Mouse (Mus musculus) left cerebral cortex, adult 9 months (tissue): Measurements from ENCODE around the gene Hipk2.

Experiments
- DNase-seq, 2 experiments: peaks; one replicate each; pipeline ENCODE4 v3.0.0; 2022; ENCODE audit warnings: low spot score in 2 of 2

The Hipk2 gene

DNA sequence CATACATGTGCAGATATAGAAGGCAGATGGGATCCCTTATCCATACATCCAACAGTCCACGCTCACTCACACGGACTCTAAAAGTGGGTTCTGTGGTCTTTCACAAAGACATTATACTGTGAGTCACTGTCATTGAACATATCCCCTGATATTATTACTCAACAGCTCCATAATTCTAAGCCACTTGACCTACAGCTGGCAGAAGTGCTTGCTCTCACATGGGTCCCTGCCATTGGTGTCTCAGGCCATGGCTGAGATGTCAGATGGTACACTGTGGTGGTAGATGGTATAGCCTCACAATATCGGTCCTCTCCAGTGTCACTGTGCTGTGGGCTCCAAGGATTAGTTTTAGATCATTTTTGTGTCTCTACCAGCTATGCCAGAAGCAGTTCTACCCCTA lies 42.2 kb downstream of the Hipk2 start:
- DNase-seq = no peak

DNA sequence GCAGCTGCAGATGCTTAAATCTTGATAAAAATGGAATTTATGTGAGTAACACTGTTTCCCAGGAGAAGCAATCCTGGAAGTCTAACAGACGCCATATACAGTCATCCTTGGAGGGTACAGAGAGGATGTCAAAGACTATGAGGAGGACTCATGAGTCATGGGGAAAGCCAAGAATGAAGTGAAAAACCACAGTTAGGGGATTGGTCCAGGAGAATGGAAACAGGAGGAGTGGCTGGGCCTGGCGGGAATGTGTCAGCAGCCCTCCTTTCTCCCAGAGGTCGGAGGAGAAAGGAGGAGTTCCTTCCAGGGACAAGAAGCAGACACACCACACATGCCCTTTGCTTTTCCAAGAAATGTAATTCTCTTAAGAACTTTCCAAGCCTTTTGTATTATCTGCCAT lies 46.5 kb downstream of the Hipk2 start:
- DNase-seq = no peak

DNA sequence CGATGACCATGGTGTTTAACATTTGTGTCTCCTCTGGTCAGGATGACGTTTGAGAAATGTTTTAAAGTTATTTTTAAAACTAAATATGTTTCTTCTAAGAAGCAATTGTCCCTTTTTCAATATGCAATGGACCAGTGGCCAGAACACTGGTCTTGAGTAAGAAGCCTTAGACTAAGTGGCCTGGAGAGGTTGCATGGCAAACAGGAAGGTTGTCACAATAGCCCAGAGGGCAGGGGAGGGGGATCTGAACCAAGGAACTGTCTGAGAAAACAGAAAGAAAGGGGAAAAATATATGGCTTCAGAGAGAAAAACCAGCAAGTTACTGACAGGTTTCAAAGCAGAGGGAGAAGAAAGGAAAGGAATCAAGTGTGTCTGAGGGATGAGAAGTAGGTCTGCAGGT lies 47.8 kb downstream of the Hipk2 start:
- no peak for DNase-seq

- no peak for DNase-seq
Observed at GRCm38 (mm10) chr6:38827435-38827834, 48.5 kb downstream of the Hipk2 start.

DNA sequence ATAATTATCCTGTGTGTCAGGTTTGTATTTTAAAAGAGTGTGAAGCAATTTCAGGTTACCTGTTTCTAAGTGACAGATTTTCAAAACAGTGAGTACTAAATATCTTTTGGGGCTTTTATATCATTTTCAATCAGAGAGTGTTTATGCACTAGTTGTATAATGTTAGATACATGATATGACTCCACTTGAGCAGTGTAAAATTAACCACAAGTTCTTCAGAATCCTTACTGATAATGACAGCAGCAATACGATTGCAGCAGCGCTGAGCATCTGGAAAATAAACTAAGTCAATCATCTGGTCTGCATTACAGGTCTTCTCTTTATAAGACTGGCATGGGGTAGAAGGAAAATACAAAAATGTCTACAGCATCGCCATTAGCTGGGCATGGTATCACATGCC lies 49.1 kb downstream of the Hipk2 start:
- DNase-seq = no peak

GRCm38 (mm10) chr6:38825886-38826285 lies 50.1 kb downstream of the Hipk2 start:
- DNase-seq = no peak

- DNase-seq = no peak
Observed at GRCm38 (mm10) chr6:38823827-38824226, 52.1 kb downstream of the Hipk2 start.

- no peak for DNase-seq
Observed at GRCm38 (mm10) chr6:38823164-38823563, 52.8 kb downstream of the Hipk2 start.

- DNase-seq = no peak
Observed at GRCm38 (mm10) chr6:38821686-38822085, 54.3 kb downstream of the Hipk2 start.

- DNase-seq = no peak
Observed at GRCm38 (mm10) chr6:38820862-38821261, 55.1 kb downstream of the Hipk2 start.

DNA sequence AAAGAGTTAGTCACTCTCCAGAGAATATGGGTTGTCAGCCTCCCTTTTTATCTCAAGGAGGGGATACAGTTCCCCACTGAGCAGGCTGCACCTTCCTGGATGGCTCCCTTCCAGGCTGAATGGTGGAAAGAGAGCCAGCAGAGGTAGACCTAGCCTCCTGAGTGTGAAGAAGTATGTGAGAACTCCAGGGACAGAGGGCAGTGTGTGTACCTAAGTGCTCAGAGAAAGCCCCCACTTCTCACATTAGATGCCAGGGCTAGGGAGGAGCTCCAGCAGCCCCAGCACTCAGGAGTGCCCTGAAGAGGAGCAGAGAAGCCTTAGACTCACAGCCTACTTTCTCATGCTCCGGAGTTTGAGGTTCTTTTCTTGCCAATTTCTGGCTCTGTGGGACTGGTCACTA lies 59.7 kb downstream of the Hipk2 start:
- no peak for DNase-seq

DNA sequence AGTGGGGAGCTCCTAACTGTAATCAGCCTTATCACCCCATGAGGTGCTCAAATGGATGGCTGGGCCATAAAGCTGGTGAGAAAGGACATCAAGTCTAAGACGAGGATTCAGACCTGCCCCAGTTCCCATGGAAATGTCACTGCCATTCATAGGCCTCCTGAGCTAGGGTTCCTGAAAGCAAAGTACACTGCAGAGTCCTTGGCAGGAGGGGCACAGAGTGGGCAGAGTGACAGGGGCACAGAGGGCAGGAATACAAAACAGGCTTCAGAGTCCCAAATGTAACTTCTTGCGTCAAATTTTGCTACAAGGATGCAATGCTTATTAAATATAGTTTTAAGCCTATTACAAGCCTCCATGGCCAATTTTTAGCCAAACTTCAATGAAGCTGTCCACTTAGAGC lies 60.4 kb downstream of the Hipk2 start:
- no peak for DNase-seq

- no peak for DNase-seq
Observed at GRCm38 (mm10) chr6:38814690-38815089, 61.3 kb downstream of the Hipk2 start.

DNA sequence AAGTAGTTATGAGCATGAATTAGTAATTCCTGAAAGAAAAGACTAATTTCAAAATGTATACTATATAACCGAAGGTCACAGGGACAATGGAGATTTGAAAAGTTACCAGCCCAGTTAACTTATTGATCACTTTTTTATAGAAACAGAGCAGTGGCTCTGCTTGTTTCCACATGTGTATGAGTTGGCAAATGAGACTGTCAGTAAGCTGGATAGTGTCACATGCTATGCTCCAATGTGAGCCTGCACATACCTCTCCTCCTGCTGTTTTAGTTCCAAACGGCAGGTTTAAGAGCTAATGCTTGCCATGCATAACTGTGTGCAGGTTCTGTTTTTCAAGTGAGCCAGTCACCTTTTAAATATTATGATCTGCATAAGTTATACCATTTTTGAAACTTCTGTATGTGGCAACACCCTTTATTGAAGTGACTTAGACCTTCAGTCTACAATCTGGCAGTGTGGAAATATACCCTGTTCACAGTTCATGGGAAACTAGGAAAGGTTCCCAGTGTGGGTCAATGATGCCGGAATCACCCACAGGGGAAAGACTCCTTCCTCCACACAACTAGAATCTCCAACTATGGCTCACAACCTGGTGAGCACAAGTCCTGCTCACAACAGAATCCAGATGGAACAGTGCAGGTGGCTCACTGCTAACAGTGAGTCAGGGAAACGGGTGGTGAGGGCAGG lies 64.4 kb downstream of the Hipk2 start:
- no peak for DNase-seq

DNA sequence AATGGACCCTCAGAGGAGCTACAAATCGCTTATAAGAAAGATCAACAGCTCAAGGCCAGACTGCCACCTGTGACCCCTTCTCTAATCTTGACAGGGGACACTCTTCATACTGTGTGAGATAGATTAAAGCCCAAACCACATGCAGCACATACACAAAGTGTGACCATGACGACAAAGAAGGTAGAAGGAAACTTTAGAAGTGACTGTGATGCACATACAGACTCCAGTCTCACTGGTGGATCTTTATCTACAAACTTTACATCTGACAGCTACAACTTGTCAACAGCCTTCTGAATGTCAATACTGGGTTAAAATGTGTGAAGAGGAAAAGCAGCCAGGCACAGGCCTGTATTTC lies 65.9 kb downstream of the Hipk2 start:
- no peak for DNase-seq

GRCm38 (mm10) chr6:38809396-38810120 lies 66.4 kb downstream of the Hipk2 start:
- DNase-seq = no peak

GRCm38 (mm10) chr6:38808317-38808716 lies 67.6 kb downstream of the Hipk2 start:
- DNase-seq = no peak

DNA sequence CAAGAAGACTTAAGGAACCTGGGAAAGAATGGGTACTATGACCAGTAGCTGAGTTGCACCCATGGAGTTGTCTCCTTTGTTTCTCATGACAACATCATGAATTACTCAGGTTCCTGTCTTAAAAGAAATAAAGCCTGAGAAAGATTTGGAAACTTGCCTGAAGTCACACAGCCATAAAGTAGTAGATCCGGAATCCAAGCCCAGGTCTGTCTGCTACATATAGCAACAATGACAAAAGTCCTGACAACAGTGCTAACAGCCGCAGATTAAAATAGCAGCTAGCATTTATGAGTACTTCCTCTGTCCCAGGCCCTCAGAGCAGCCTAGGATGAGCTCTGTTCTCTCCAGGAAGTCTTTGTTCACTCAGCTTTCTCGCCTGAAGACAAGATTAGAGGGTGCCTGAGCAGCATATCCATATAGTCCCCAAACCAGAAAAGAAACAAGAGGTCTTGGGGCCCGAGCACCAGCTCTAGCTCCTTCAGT lies 69.0 kb downstream of the Hipk2 start:
- no peak for DNase-seq

- no peak for DNase-seq
Observed at GRCm38 (mm10) chr6:38805612-38806011, 70.4 kb downstream of the Hipk2 start.

DNA sequence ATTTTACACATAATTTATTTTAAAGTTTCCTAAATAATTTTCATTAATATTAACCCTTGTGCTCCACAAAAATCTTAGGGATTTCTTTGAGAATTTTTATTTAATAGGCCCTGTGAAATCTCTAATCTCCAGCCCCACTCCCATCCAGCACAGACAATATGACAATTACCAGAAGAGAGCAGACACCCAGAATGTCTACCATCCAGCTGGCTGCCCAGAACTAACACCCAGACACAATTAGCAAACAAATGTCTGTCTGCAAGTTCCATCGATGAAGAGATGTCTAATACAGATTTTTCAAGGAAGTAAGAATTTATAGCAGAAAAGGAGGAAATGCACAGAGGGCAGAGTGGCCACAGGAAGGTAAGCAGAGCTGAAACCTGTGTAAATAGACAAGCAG lies 74.7 kb downstream of the Hipk2 start:
- no peak for DNase-seq

- no peak for DNase-seq
Observed at GRCm38 (mm10) chr6:38797548-38797947, 78.4 kb downstream of the Hipk2 start.

- DNase-seq = no peak
Observed at GRCm38 (mm10) chr6:38796993-38797392, 79.0 kb downstream of the Hipk2 start.

DNA sequence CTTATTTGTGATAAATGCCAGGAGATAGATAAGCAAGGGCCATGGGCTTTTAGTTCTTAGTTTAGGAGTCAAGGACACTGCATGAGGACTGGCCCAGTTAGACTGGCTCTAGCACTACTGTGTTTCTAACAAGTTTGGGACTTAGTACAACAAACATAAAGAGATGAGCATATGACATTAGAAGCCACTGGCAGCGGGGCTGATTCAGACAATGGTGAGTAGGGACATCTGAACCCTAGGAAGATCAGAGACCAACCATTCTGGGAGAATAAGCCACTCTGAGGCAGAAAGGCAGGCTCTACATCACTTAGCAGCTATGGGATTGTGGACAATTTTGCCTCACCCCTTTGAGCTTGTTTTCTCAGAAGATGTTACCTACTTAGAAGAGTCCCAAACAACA lies 79.6 kb downstream of the Hipk2 start:
- DNase-seq = no peak
